Mouse (Mus musculus) limb, embryonic 14.5 days (tissue): ENCODE data around the gene Nacc1. TPM values are rescaled to one million over a fixed set of nuclear protein-coding genes. Genes with fewer than 3 reads are reported as not detected.

Source experiments
- ATAC-seq: fragments of 200-750 bp; cut with Nextera tagmentation; 2 replicates; pipeline ENCODE4 v1.8.0; 2017; ENCODE audit warnings: low read depth, moderate number of reproducible peaks, moderate TSS enrichment; ENCODE audit not compliant: low FRiP score
- DNase-seq: peaks from one replicate; pipeline ENCODE4 v3.0.0-alpha.2; 2015; ENCODE audit warnings: low spot score
- H3K27ac ChIP-seq: fragments of 300-500 bp; sonication (generic); replicated peaks from 2 replicates; pipeline ENCODE4 v1.5.1; 2014; ENCODE audit warnings: low read depth, mild to moderate bottlenecking, low read length, moderate library complexity, mixed read lengths
- H3K27me3 ChIP-seq: fragments of 300-500 bp; sonication (generic); 2 replicates; pipeline ENCODE4 v1.6.1; 2014; ENCODE audit warnings: low read length, mixed read lengths; ENCODE audit not compliant: control insufficient read depth, insufficient read depth
- H3K36me3 ChIP-seq: fragments of 300-500 bp; sonication (generic); 2 replicates; pipeline ENCODE4 v1.6.1; 2014; ENCODE audit warnings: mild to moderate bottlenecking, low read length, moderate library complexity, mixed read lengths; ENCODE audit not compliant: control insufficient read depth, insufficient read depth
- H3K4me1 ChIP-seq: fragments of 300-500 bp; sonication (generic); 2 replicates; pipeline ENCODE4 v1.6.1; 2014; ENCODE audit warnings: antibody characterized with exemption, low read length, mixed read lengths; ENCODE audit not compliant: control insufficient read depth, insufficient read depth
- H3K4me2 ChIP-seq: fragments of 300-500 bp; sonication (generic); replicated peaks from 2 replicates; pipeline ENCODE4 v1.6.1; 2014; ENCODE audit warnings: low read depth, mild to moderate bottlenecking, low read length, moderate library complexity; ENCODE audit not compliant: severe bottlenecking
- H3K4me3 ChIP-seq: fragments of 300-500 bp; sonication (generic); replicated peaks from 2 replicates; pipeline ENCODE4 v1.5.1; 2014; ENCODE audit warnings: low read length
- H3K9ac ChIP-seq: fragments of 300-500 bp; sonication (generic); 2 replicates; pipeline ENCODE4 v1.6.1; 2014; ENCODE audit warnings: mild to moderate bottlenecking, low read depth, low read length, moderate library complexity; ENCODE audit not compliant: severe bottlenecking
- H3K9me3 ChIP-seq: fragments of 300-500 bp; sonication (generic); 2 replicates; pipeline ENCODE4 v1.6.1; 2016; ENCODE audit warnings: low read length; ENCODE audit not compliant: control insufficient read depth
- POLR2A ChIP-seq: fragments of 200-500 bp; IDR thresholded peaks from 2 replicates; pipeline ENCODE4 v1.8.0; 2012; ENCODE audit warnings: inconsistent platforms, mild to moderate bottlenecking, moderate library complexity, borderline replicate concordance; ENCODE audit not compliant: insufficient read depth, insufficient read length; ENCODE audit errors: extremely low read depth
- WGBS: fragments of 180-500 bp; shearing (Covaris S2); extraction: QIAGEN DNeasy Blood & Tissue Kit; methylation state at CpG from one replicate; pipeline ENCODE4 v1.1.7; 2014; 5-methylcytosine and 5-hydroxymethylcytosine counted together
- polyA plus RNA-seq, 2 experiments: library from polyadenylated mRNA; depleted of rRNA in 1 of 2; stranded (reverse) in 1 of 2; unstranded in 1 of 2; fragments of >200 nt; fragmentation: Nextera tagmentation in 1 of 2; extraction: Ambion mirVana in 1 of 2; gene quantifications; 2 replicates each; pipeline versions ENCODE4 v1.2.1 to v1.2.3; 2012 to 2014

Nacc1 gene
- polyA plus RNA-seq, 2 experiments = 18.5 to 68.8 TPM

DNA sequence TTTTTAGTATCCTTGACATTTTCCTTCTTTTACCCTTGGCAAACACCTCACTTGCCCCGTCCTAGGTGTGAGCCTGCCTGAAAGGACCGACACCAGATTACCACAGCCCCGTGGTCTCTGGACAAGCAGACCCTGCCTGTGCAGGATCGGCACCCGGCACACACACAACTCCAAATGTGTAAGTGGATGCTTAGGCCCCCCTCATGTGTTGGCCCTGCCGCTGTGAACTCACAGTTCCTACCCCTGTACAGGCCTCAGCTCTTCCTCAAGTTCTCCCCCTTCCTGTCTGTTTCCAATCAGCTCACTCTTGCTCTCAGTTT, 34.8 kb upstream of the Nacc1 start:
- ATAC-seq = no peak
- no peak overlapping the region for H3K9ac ChIP-seq
- peak overlapping the region; percentile 13; the same call in 1 of the 2 replicates for H3K4me2 ChIP-seq
- H3K4me1 ChIP-seq = peaks cover 62% of the 10 kb centered on the region
- no peak overlapping the region for H3K4me3 ChIP-seq
- no peak for DNase-seq
- no peaks in the 10 kb centered on the region for H3K27me3 ChIP-seq
- 16% methylated on average over 6 of the region's 6 CpGs for WGBS
- no peaks in the 10 kb centered on the region for H3K9me3 ChIP-seq
- H3K36me3 ChIP-seq = peaks cover 85% of the 10 kb centered on the region
- H3K27ac ChIP-seq = peak overlapping the region; percentile 97
- no peak for TF ChIP-seq POLR2A

DNA sequence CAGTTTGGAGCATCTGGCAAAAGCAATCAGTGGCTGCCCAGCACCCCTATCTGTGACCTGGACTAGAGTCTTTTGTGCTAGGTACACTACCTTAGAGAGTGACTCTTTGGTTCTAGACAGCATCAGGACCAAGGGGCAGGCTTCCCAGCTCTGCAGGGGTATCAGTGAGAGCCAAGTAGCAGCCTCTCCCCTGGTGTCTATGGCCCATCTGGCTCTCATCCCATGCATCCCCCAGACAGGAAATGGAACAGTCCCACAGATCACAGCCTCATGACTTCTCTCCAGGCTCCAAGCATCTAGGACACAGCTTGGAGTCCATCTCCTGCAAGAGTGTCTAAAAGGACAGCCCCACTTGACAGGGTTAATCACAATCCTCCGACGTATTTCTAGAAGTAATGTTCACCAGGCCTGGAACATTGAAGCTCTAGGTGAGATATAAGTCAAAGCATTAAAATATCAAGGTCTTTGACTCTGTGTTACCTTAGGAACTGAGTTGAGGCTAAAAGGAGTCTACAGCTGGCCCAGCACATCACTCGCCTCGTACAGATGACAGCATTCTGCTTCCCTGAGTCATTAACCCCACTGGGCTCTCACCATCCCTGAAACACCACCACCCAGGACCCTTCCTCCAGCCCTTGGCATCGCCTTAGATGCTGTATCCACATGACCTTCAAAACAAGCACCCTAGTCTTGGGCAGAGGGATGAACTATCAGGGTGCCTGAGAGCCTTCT, 31.5 kb upstream of the Nacc1 start:
- TF ChIP-seq POLR2A = no peak
- no peak overlapping the region for H3K27ac ChIP-seq
- WGBS = 71% methylated on average over 5 of the region's 5 CpGs
- H3K4me3 ChIP-seq = no peak overlapping the region
- H3K4me2 ChIP-seq = no peak overlapping the region
- H3K36me3 ChIP-seq = peaks cover 78% of the 10 kb centered on the region
- no peaks in the 10 kb centered on the region for H3K27me3 ChIP-seq
- H3K4me1 ChIP-seq = peaks cover 65% of the 10 kb centered on the region
- no peaks in the 10 kb centered on the region for H3K9me3 ChIP-seq
- DNase-seq (no peak), ATAC-seq (no peak)
- H3K9ac ChIP-seq = no peak overlapping the region

DNA sequence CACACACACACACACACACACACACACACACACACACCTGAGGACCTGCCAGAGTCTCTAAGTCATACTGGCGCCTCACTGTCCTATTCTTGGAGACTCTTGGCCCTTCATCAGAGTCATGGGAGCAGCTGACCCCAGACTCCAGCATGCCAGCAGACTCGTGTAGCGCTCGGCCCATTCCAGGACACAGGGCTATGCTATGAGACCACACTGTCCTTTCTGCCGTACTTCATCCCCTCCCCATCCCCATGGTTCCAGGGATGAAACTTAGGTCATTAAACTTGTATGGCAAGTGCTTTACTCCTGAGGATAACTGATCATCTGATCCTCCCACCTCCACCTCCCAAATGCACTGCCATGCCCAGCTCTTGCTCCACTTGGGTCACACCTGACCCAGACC, 30.8 kb upstream of the Nacc1 start:
- Histone ChIP-seq H3K4me2 (no peak overlapping the region), H3K27me3 (no peaks in the 10 kb centered on the region), H3K27ac (0 out of 2 replicates have a peak overlapping the region, but pooled peaks have one; percentile 8), H3K4me3 (no peak overlapping the region), H3K36me3 (peaks cover 81% of the 10 kb centered on the region), H3K9ac (no peak overlapping the region), H3K9me3 (no peaks in the 10 kb centered on the region), H3K4me1 (peaks cover 65% of the 10 kb centered on the region)
- ATAC-seq = no peak
- DNase-seq = no peak
- 81% methylated on average over 5 of the region's 5 CpGs for WGBS
- no peak for TF ChIP-seq POLR2A

DNA sequence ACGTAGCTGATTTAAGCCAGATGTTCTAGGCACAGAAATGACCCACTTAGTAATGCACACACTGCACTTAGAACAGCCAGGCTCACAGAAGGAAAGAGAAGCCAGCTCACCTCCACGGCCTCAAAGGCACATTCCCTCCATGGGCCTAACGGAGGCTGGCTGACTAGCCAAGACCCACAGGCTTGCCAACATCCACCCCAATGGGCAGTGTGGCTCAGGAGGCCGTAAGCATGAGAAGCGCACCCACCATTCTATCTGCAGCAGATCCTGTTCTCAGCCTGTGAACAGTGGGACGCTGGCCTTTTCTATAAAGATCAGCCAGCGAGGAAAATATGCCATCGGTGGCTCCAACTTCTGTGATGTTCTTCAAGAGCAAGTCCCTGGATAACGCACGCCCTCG, 29.1 kb upstream of the Nacc1 start:
- Histone ChIP-seq H3K9ac (peak overlapping the region; percentile 18; the same call in 1 of the 2 replicates), H3K27me3 (no peaks in the 10 kb centered on the region), H3K4me2 (no peak overlapping the region), H3K27ac (peak overlapping the region; percentile 76), H3K9me3 (no peaks in the 10 kb centered on the region), H3K4me1 (peaks cover 64% of the 10 kb centered on the region), H3K4me3 (no peak overlapping the region), H3K36me3 (peaks cover 81% of the 10 kb centered on the region)
- WGBS = 52% methylated on average over 11 of the region's 11 CpGs
- ATAC-seq (no peak), DNase-seq (no peak)
- no peak for TF ChIP-seq POLR2A

DNA sequence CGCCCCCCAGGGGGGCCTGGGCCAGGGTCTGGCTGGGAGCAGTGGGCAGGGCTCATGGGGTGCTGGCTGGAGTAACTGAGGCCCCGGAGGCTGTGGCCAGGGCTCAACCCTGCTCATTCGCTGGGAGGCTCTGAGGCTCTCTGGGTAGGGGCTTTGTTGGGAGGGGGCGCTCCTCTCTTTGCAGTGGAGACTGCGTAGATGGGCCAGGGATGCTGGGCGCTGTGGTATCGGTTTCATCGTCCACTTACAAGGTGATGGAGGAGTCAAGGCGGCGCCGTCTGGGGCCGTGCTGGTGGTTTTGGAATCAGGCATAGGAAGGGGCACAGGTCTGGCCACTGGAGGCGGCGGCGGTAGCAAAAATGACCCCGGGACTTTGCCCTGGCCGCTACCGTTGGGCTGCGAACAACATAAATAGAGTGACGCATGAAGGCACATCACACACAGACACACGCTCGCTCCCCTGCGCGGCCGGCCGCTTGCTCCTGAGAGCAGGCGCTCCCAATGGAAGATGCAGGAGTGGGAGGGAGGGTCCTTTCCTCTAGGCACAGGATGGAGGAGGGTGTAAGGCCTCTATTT, 28.3 kb upstream of the Nacc1 start:
- Histone ChIP-seq H3K9me3 (no peaks in the 10 kb centered on the region), H3K4me3 (no peak overlapping the region), H3K9ac (no peak overlapping the region), H3K27me3 (no peaks in the 10 kb centered on the region), H3K4me1 (peaks cover 64% of the 10 kb centered on the region), H3K27ac (peak overlapping the region; percentile 58; the same call in 1 of the 2 replicates), H3K36me3 (peaks cover 79% of the 10 kb centered on the region), H3K4me2 (no peak overlapping the region)
- ATAC-seq (no peak), DNase-seq (no peak)
- TF ChIP-seq POLR2A = no peak
- 13% methylated on average over 27 of the region's 27 CpGs for WGBS

DNA sequence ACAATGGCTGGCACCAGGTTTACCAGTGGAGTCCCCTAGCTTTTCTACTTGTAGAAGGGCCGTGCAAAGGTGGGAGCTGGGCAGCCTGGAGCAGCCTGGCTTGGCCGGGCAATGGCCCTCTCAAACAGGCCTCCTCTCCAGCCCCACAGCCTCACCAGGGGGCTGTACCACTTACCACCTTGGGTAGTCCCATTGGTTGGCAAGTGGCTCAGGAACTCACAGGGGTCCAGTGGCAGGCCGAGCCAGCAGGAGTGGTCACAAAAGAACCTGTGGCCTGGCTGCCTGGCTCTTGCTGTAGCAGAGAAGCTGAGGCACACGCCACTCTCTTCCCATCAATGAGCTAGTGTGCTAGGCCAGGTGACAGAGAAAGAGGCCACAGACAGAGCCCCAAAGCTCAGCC, 26.5 kb upstream of the Nacc1 start:
- WGBS = 64% methylated on average over 4 of the region's 4 CpGs
- no peak overlapping the region for H3K4me3 ChIP-seq
- peaks cover 75% of the 10 kb centered on the region for H3K36me3 ChIP-seq
- H3K9me3 ChIP-seq = no peaks in the 10 kb centered on the region
- H3K4me1 ChIP-seq = peaks cover 70% of the 10 kb centered on the region
- ATAC-seq (no peak), DNase-seq (no peak)
- 0 out of 2 replicates have a peak overlapping the region, but pooled peaks have one; percentile 16 for H3K9ac ChIP-seq
- no peak overlapping the region for H3K4me2 ChIP-seq
- no peak for TF ChIP-seq POLR2A
- H3K27ac ChIP-seq = peak overlapping the region; percentile 93
- H3K27me3 ChIP-seq = no peaks in the 10 kb centered on the region
